Mouse (Mus musculus) inflammation-experienced regulatory T-cells, adult 6 months (primary cell): Measurements from ENCODE around the gene Per3. TPM values are rescaled to one million over a fixed set of nuclear protein-coding genes. Genes with fewer than 3 reads are reported as not detected.

Source experiments
- ATAC-seq: one replicate; pipeline ENCODE4 v1.8.0; 2017
- polyA plus RNA-seq, 3 experiments: library from polyadenylated mRNA; unstranded; fragments of 100-300 nt; shearing (Covaris generic); gene quantifications; one replicate each; pipeline ENCODE4 v1.2.1; 2017

Gene Per3
- 1 to 10 TPM; 1.8 to 7.7 (median 7.6) TPM for polyA plus RNA-seq

GRCm38 (mm10) chr4:151044037-151044943 is at the start of gene Per3:
TSS of gene Per3 (minus strand) at chr4:151044665.
- peak; percentile 82 for ATAC-seq

- no peak for ATAC-seq
Observed at GRCm38 (mm10) chr4:151089270-151089669, 44.8 kb upstream of the Per3 start, which contains the start of gene Gm13090. TSS of gene Gm13090 (plus strand) at chr4:151089570.

GRCm38 (mm10) chr4:151088819-151089218 is 44.4 kb upstream of the Per3 start:
- ATAC-seq, result no peak

GRCm38 (mm10) chr4:151087358-151087757 is 42.9 kb upstream of the Per3 start:
- ATAC-seq, result no peak

- no peak for ATAC-seq
Observed at GRCm38 (mm10) chr4:151083027-151083426, 38.6 kb upstream of the Per3 start.

- no peak for ATAC-seq
Observed at GRCm38 (mm10) chr4:151081977-151082376, 37.5 kb upstream of the Per3 start.

GRCm38 (mm10) chr4:151081355-151081754 is 36.9 kb upstream of the Per3 start:
- ATAC-seq, result no peak

GRCm38 (mm10) chr4:151074817-151075216 is 30.4 kb upstream of the Per3 start:
- ATAC-seq, result no peak

GRCm38 (mm10) chr4:151073108-151073744 is 28.8 kb upstream of the Per3 start:
- ATAC-seq, result peak; percentile 50

- no peak for ATAC-seq
Observed at GRCm38 (mm10) chr4:151070962-151071361, 26.5 kb upstream of the Per3 start.

- ATAC-seq, result no peak
Observed at GRCm38 (mm10) chr4:151068751-151069150, 24.3 kb upstream of the Per3 start.

GRCm38 (mm10) chr4:151059566-151059965 is 15.1 kb upstream of the Per3 start:
- ATAC-seq, result no peak

- no peak for ATAC-seq
Observed at GRCm38 (mm10) chr4:151058634-151059033, 14.2 kb upstream of the Per3 start.

GRCm38 (mm10) chr4:151057347-151058321 is 13.2 kb upstream of the Per3 start, which contains the start of gene Vamp3:
TSS of gene Vamp3 (minus strand) at chr4:151057963.
- peak; percentile 98 for ATAC-seq

GRCm38 (mm10) chr4:151051162-151051561 is 6.7 kb upstream of the Per3 start:
- ATAC-seq, result peak; percentile 35

- no peak for ATAC-seq
Observed at GRCm38 (mm10) chr4:151046524-151046923, 2.1 kb upstream of the Per3 start.

- peak; percentile 81 for ATAC-seq
Observed at GRCm38 (mm10) chr4:151044944-151045570, 592 bp upstream of the Per3 start.

- no peak for ATAC-seq
Observed at GRCm38 (mm10) chr4:151043281-151043680, 1.2 kb downstream of the Per3 start.

GRCm38 (mm10) chr4:151041506-151041905 is 3.0 kb downstream of the Per3 start:
- ATAC-seq, result no peak

GRCm38 (mm10) chr4:151037800-151038199 is 6.7 kb downstream of the Per3 start:
- ATAC-seq, result no peak

GRCm38 (mm10) chr4:151036521-151036920 is 7.9 kb downstream of the Per3 start:
- no peak for ATAC-seq

- ATAC-seq, result no peak
Observed at GRCm38 (mm10) chr4:151027001-151027400, 17.5 kb downstream of the Per3 start.
